In genomic region chr5:9954652-9955051, GRCm38 (mm10) we compare ENCODE assay signal across 8 mouse cellular contexts.
DNase-seq lines count a peak whose midpoint lies in the region; ATAC-seq and TF ChIP-seq lines count a peak whose summit lies in the region.

No protein-coding gene starts in this region.

- H3K27me3 ChIP-seq in heart, adult 2 months (ENCODE audit: control insufficient read depth, insufficient read depth, low read length), result no peaks in the 10 kb centered on the region
- no peaks in the 10 kb centered on the region for H3K27me3 ChIP-seq in C2C12 (ENCODE audit: control insufficient read depth, insufficient read depth, insufficient read length)
- H3K27me3 ChIP-seq in stomach, postnatal 0 days (ENCODE audit: control insufficient read depth, insufficient read depth, low read length), result no peaks in the 10 kb centered on the region

- no peak for TF ChIP-seq EP300 in heart, adult 2 months (IDR thresholded peaks at IDR 0.05; ENCODE audit: insufficient read depth, low read depth, low read length)
- no peak for TF ChIP-seq EP300 in stomach, postnatal 0 days (optimal IDR thresholded peaks at IDR 0.05)

- 12% methylated on average over 3 of the region's 3 CpGs for WGBS in heart, adult 2 months
- 20% methylated on average over 3 of the region's 3 CpGs for WGBS in stomach, postnatal 0 days

- ATAC-seq in stomach, postnatal 0 days (ENCODE audit: low FRiP score, low TSS enrichment), result no peak

- H3ac ChIP-seq in C2C12 (ENCODE audit: control insufficient read depth, insufficient read length, low read depth), result no peak overlapping the region

- no peak for DNase-seq in heart, adult 2 months
- no peak for DNase-seq in heart, postnatal 36 days
- DNase-seq in adrenal gland, postnatal 14 days, result peak; percentile 31
- DNase-seq in induced T-regulatory cell, adult 2 months (ENCODE audit: low read depth), result peak; percentile 6
- no peak for DNase-seq in stomach, postnatal 0 days (ENCODE audit: low spot score)
- DNase-seq in heart, adult 9 months (ENCODE audit: low spot score in 2 of 2), result no peak
- DNase-seq in natural killer cell, adult 2 months (ENCODE audit: low spot score in 2 of 2), result no peak

- H3K4me3 ChIP-seq in heart, adult 2 months, result no peak overlapping the region
- no peak overlapping the region for H3K4me3 ChIP-seq in C2C12 (ENCODE audit: insufficient read depth, poor library complexity, severe bottlenecking)
- H3K4me3 ChIP-seq in stomach, postnatal 0 days (ENCODE audit: low read depth, low read length), result no peak overlapping the region

- H3K4me1 ChIP-seq in heart, adult 2 months (ENCODE audit: control insufficient read depth, insufficient read depth, low read length), result no peaks in the 10 kb centered on the region
- no peaks in the 10 kb centered on the region for H3K4me1 ChIP-seq in stomach, postnatal 0 days (replicated peaks; ENCODE audit: control insufficient read depth, insufficient read depth)

- no peak overlapping the region for H3K27ac ChIP-seq in heart, adult 2 months
- no peak overlapping the region for H3K27ac ChIP-seq in stomach, postnatal 0 days (replicated peaks)

- no peaks in the 10 kb centered on the region for H3K79me2 ChIP-seq in heart, adult 2 months (replicated peaks; ENCODE audit: control insufficient read depth, insufficient read depth, low read length)
- H3K79me2 ChIP-seq in C2C12 (ENCODE audit: control insufficient read depth, insufficient read depth), result no peaks in the 10 kb centered on the region

- no peak overlapping the region for H3K4me2 ChIP-seq in stomach, postnatal 0 days (replicated peaks; ENCODE audit: low read depth)

- peak; percentile 41 for TF ChIP-seq CTCF in heart, adult 2 months (IDR thresholded peaks at IDR 0.05)
- TF ChIP-seq CTCF in C2C12 (IDR thresholded peaks at IDR 0.05; ENCODE audit: control insufficient read depth, insufficient read depth, insufficient read length), result no peak
- TF ChIP-seq CTCF in stomach, postnatal 0 days (IDR thresholded peaks at IDR 0.05; ENCODE audit: low read depth), result peak; percentile 60

- intact Hi-C loops in heart, adult 2 months (cut with DNase I), result no loop called here
- intact Hi-C loops in heart, postnatal 36 days (cut with DNase I), result loop anchor here (10.0 kb wide), 1 partner anchor 680 kb away; no protein-coding TSS in a partner anchor

- no peaks in the 10 kb centered on the region for H3K36me3 ChIP-seq in heart, adult 2 months (ENCODE audit: control insufficient read depth, insufficient read depth, low read length)
- no peaks in the 10 kb centered on the region for H3K36me3 ChIP-seq in C2C12 (ENCODE audit: control insufficient read depth, insufficient read depth)
- H3K36me3 ChIP-seq in stomach, postnatal 0 days (ENCODE audit: control insufficient read depth, insufficient read depth, low read length), result no peaks in the 10 kb centered on the region

- no peak for TF ChIP-seq POLR2A in heart, adult 2 months (IDR thresholded peaks at IDR 0.05; ENCODE audit: insufficient read depth, low read depth, low read length)

- H3K9me3 ChIP-seq in stomach, postnatal 0 days (ENCODE audit: control insufficient read depth, low read length), result no peaks in the 10 kb centered on the region

- no peaks in the 10 kb centered on the region for H3K79me3 ChIP-seq in C2C12 (ENCODE audit: low read depth)

- no peak overlapping the region for H3K9ac ChIP-seq in heart, adult 2 months (ENCODE audit: low read depth, low read length)
- no peak overlapping the region for H3K9ac ChIP-seq in stomach, postnatal 0 days (ENCODE audit: low read length)

TF ChIP-seq in C2C12, 6 proteins besides CTCF, POLR2A, EP300 and RAD21:
- TF ChIP-seq USF1 (IDR thresholded peaks at IDR 0.05; ENCODE audit: low read depth) (peak; percentile 50), MAX (IDR thresholded peaks at IDR 0.05) (no peak)

Comparison
In these comparisons a context has a peak if more than half of its experiments do, and no peak if none do; other contexts are left out.
1. DNase-seq: peak in adrenal gland, postnatal 14 days (single experiment) and induced T-regulatory cell, adult 2 months (single experiment); none in heart, adult 2 months (0 of 2), heart, postnatal 36 days (0 of 2), stomach, postnatal 0 days (single experiment), heart, adult 9 months (0 of 2) and natural killer cell, adult 2 months (0 of 2).